Mouse (Mus musculus) left cerebral cortex, postnatal 4 days (tissue): ENCODE results near the gene BC003965. TPM values are rescaled to one million over a fixed set of nuclear protein-coding genes. Genes with fewer than 3 reads are reported as not detected.

ENCODE experiments used
- DNase-seq: peaks from one replicate; pipeline ENCODE4 v3.0.0-alpha.2; 2022
- intact Hi-C: fragments of 180-260 bp; cut with DNase I; formaldehyde crosslinking; loops from one replicate; pipeline ENCODE4 v1.15.1; 2025
- total RNA-seq, 2 experiments: library from RNA; stranded (reverse); gene quantifications; 2 replicates each; pipeline ENCODE4 v1.2.3; 2021

The BC003965 gene
- 10 to 100 TPM; 16.8 to 18.6 TPM for total RNA-seq

- intact Hi-C loops = no loop called here
Measured at GRCm38 (mm10) chr17:25184129-25184691, at the start of gene BC003965. TSS of gene BC003965 (plus strand) at chr17:25184554.

GRCm38 (mm10) chr17:25135622-25136021, 48.7 kb upstream of the BC003965 start:
- DNase-seq = no peak
- intact Hi-C loops = no loop called here

More at GRCm38 (mm10) chr17:25184129-25184691, at the start of gene BC003965:
- peak; percentile 98 for DNase-seq

GRCm38 (mm10) chr17:25138803-25139202, 45.6 kb upstream of the BC003965 start:
- DNase-seq = no peak
- intact Hi-C loops = no loop called here

- no peak for DNase-seq
- intact Hi-C loops = no loop called here
Measured at GRCm38 (mm10) chr17:25139960-25140359, 44.4 kb upstream of the BC003965 start.

- intact Hi-C loops = no loop called here
- no peak for DNase-seq
Measured at GRCm38 (mm10) chr17:25162161-25162560, 22.2 kb upstream of the BC003965 start, which contains the start of gene Ccdc154. TSS of gene Ccdc154 (plus strand) at chr17:25162461.

GRCm38 (mm10) chr17:25163387-25163786, 21.0 kb upstream of the BC003965 start:
- intact Hi-C loops = no loop called here
- DNase-seq = no peak

GRCm38 (mm10) chr17:25164770-25165169, 19.6 kb upstream of the BC003965 start:
- intact Hi-C loops = no loop called here

GRCm38 (mm10) chr17:25165970-25166671, 18.2 kb upstream of the BC003965 start:
- intact Hi-C loops = no loop called here
- no peak for DNase-seq

More at GRCm38 (mm10) chr17:25164770-25165169, 19.6 kb upstream of the BC003965 start:
- no peak for DNase-seq

- intact Hi-C loops = no loop called here
- DNase-seq = no peak
Measured at GRCm38 (mm10) chr17:25169706-25170105, 14.6 kb upstream of the BC003965 start.

GRCm38 (mm10) chr17:25172558-25172957, 11.8 kb upstream of the BC003965 start:
- no peak for DNase-seq
- intact Hi-C loops = no loop called here

GRCm38 (mm10) chr17:25175411-25175810, 8.9 kb upstream of the BC003965 start, which contains the start of gene Gm38655:
TSS of gene Gm38655 (minus strand) at chr17:25175471.
- DNase-seq = no peak
- intact Hi-C loops = no loop called here

- intact Hi-C loops = no loop called here
- DNase-seq = no peak
Measured at GRCm38 (mm10) chr17:25183232-25183631, 1.1 kb upstream of the BC003965 start.

- no peak for DNase-seq
- intact Hi-C loops = no loop called here
Measured at GRCm38 (mm10) chr17:25184961-25185360, 607 bp downstream of the BC003965 start.

GRCm38 (mm10) chr17:25187784-25188149, 3.4 kb downstream of the BC003965 start:
- intact Hi-C loops = no loop called here

GRCm38 (mm10) chr17:25188150-25189031, 4.0 kb downstream of the BC003965 start, which contains the start of gene Unkl:
TSS of gene Unkl (plus strand) at chr17:25188397.
- DNase-seq = peak; percentile 81
- intact Hi-C loops = no loop called here

More at GRCm38 (mm10) chr17:25187784-25188149, 3.4 kb downstream of the BC003965 start:
- no peak for DNase-seq

- intact Hi-C loops = no loop called here
- no peak for DNase-seq
Measured at GRCm38 (mm10) chr17:25189091-25189490, 4.7 kb downstream of the BC003965 start.

- intact Hi-C loops = no loop called here
- no peak for DNase-seq
Measured at GRCm38 (mm10) chr17:25202401-25202800, 18.0 kb downstream of the BC003965 start.

- DNase-seq = no peak
- intact Hi-C loops = no loop called here
Measured at GRCm38 (mm10) chr17:25210006-25210405, 25.7 kb downstream of the BC003965 start.

GRCm38 (mm10) chr17:25210680-25211466, 26.5 kb downstream of the BC003965 start:
- intact Hi-C loops = no loop called here
- DNase-seq = no peak

GRCm38 (mm10) chr17:25211705-25212104, 27.4 kb downstream of the BC003965 start:
- intact Hi-C loops = no loop called here
- no peak for DNase-seq
